Mouse (Mus musculus): ENCODE data around the gene Safb2. TPM values are rescaled to one million over a fixed set of nuclear protein-coding genes. Genes with fewer than 3 reads are reported as not detected.

Safb2 gene
- total and polyA plus RNA-seq, 2 experiments from 2014 or later = 24.9 to 63.4 TPM

- under 1% methylated on average over 51 of the region's 51 CpGs for WGBS
- Histone ChIP-seq H3K4me1 (ENCODE audit: control insufficient read depth, insufficient read depth) (peaks cover 25% of the 10 kb centered on the region), H3K27ac (ENCODE audit: low read depth) (peak within 1 kb of the TSS; percentile 52; the same call in 1 of the 2 replicates), H3K27me3 (ENCODE audit: control insufficient read depth, insufficient read depth, low read length) (no peaks in the 10 kb centered on the region), H3K4me3 (ENCODE audit: low read depth, low read length) (peak within 1 kb of the TSS; percentile 92), H3K9me3 (replicated peaks; ENCODE audit: control insufficient read depth, low read length) (no peaks in the 10 kb centered on the region), H3K36me3 (replicated peaks; ENCODE audit: control insufficient read depth, insufficient read depth, low read length) (peaks cover 23% of the 10 kb centered on the region), H3K9ac (replicated peaks; ENCODE audit: low read depth, low read length) (peak within 1 kb of the TSS; percentile 81), H3K4me2 (ENCODE audit: low read depth, low read length) (peak within 1 kb of the TSS; percentile 97)
- DNase-seq (ENCODE audit: low spot score) (peak; percentile 96), ATAC-seq (ENCODE audit: insufficient read depth, low read depth) (peak; percentile 94)
- TF ChIP-seq CTCF (IDR thresholded peaks at IDR 0.05; ENCODE audit: low read depth) (no peak; the same call in 1 of the 2 replicates), EP300 (IDR thresholded peaks at IDR 0.05; ENCODE audit: low read depth) (no peak)
Observed at GRCm38 (mm10) chr17:56626754-56627470, 42.5 kb upstream of the Safb2 start, which contains the start of gene Lonp1. Gene Lonp1, minus strand, starts transcription at chr17:56626887.

GRCm38 (mm10) chr17:56626260-56626659, 41.9 kb upstream of the Safb2 start:
- H3K4me1 ChIP-seq (ENCODE audit: control insufficient read depth, insufficient read depth) = peaks cover 25% of the 10 kb centered on the region
- peak overlapping the region; percentile 92 for H3K4me3 ChIP-seq (ENCODE audit: low read depth, low read length)
- peaks cover 28% of the 10 kb centered on the region for H3K36me3 ChIP-seq (replicated peaks; ENCODE audit: control insufficient read depth, insufficient read depth, low read length)
- peak overlapping the region; percentile 97 for H3K4me2 ChIP-seq (ENCODE audit: low read depth, low read length)
- H3K27me3 ChIP-seq (ENCODE audit: control insufficient read depth, insufficient read depth, low read length) = no peaks in the 10 kb centered on the region
- peak overlapping the region; percentile 52; the same call in 1 of the 2 replicates for H3K27ac ChIP-seq (ENCODE audit: low read depth)
- TF ChIP-seq CTCF (IDR thresholded peaks at IDR 0.05; ENCODE audit: low read depth) (no peak), EP300 (IDR thresholded peaks at IDR 0.05; ENCODE audit: low read depth) (no peak)
- ATAC-seq (ENCODE audit: insufficient read depth, low read depth) (no peak; the same call in 1 of the 2 replicates), DNase-seq (ENCODE audit: low spot score) (no peak)
- H3K9me3 ChIP-seq (replicated peaks; ENCODE audit: control insufficient read depth, low read length) = no peaks in the 10 kb centered on the region
- H3K9ac ChIP-seq (replicated peaks; ENCODE audit: low read depth, low read length) = peak overlapping the region; percentile 81
- under 1% methylated on average over 24 of the region's 32 CpGs for WGBS

GRCm38 (mm10) chr17:56625495-56625894, 41.1 kb upstream of the Safb2 start:
- Histone ChIP-seq H3K27me3 (ENCODE audit: control insufficient read depth, insufficient read depth, low read length) (no peaks in the 10 kb centered on the region), H3K4me2 (ENCODE audit: low read depth, low read length) (peak overlapping the region; percentile 97; the same call in 1 of the 2 replicates), H3K4me1 (ENCODE audit: control insufficient read depth, insufficient read depth) (peaks cover 25% of the 10 kb centered on the region), H3K27ac (ENCODE audit: low read depth) (no peak overlapping the region), H3K4me3 (ENCODE audit: low read depth, low read length) (no peak overlapping the region), H3K9me3 (replicated peaks; ENCODE audit: control insufficient read depth, low read length) (no peaks in the 10 kb centered on the region), H3K36me3 (replicated peaks; ENCODE audit: control insufficient read depth, insufficient read depth, low read length) (peaks cover 33% of the 10 kb centered on the region), H3K9ac (replicated peaks; ENCODE audit: low read depth, low read length) (0 out of 2 replicates have a peak overlapping the region, but pooled peaks have one; percentile 81)
- TF ChIP-seq EP300 (IDR thresholded peaks at IDR 0.05; ENCODE audit: low read depth) = no peak
- TF ChIP-seq CTCF (IDR thresholded peaks at IDR 0.05; ENCODE audit: low read depth) = no peak
- ATAC-seq (ENCODE audit: insufficient read depth, low read depth) (no peak), DNase-seq (ENCODE audit: low spot score) (no peak)
- 31% methylated on average over 3 of the region's 3 CpGs for WGBS

- H3K4me1 ChIP-seq (ENCODE audit: control insufficient read depth, insufficient read depth) = peaks cover 8% of the 10 kb centered on the region
- no peak overlapping the region for H3K4me2 ChIP-seq (ENCODE audit: low read depth, low read length)
- no peaks in the 10 kb centered on the region for H3K9me3 ChIP-seq (replicated peaks; ENCODE audit: control insufficient read depth, low read length)
- H3K4me3 ChIP-seq (ENCODE audit: low read depth, low read length) = no peak overlapping the region
- H3K27ac ChIP-seq (ENCODE audit: low read depth) = no peak overlapping the region
- no peaks in the 10 kb centered on the region for H3K27me3 ChIP-seq (ENCODE audit: control insufficient read depth, insufficient read depth, low read length)
- H3K36me3 ChIP-seq (replicated peaks; ENCODE audit: control insufficient read depth, insufficient read depth, low read length) = peaks cover 76% of the 10 kb centered on the region
- TF ChIP-seq EP300 (IDR thresholded peaks at IDR 0.05; ENCODE audit: low read depth) (no peak), CTCF (IDR thresholded peaks at IDR 0.05; ENCODE audit: low read depth) (no peak)
- no peak overlapping the region for H3K9ac ChIP-seq (replicated peaks; ENCODE audit: low read depth, low read length)
- no peak for ATAC-seq (ENCODE audit: insufficient read depth, low read depth)
- DNase-seq (ENCODE audit: low spot score) = no peak
- WGBS = 92% methylated on average over 8 of the region's 8 CpGs
Observed at GRCm38 (mm10) chr17:56617628-56618027, 33.2 kb upstream of the Safb2 start.

- no peak overlapping the region for H3K4me2 ChIP-seq (ENCODE audit: low read depth, low read length)
- H3K27ac ChIP-seq (ENCODE audit: low read depth) = no peak overlapping the region
- ATAC-seq (ENCODE audit: insufficient read depth, low read depth) (no peak), DNase-seq (ENCODE audit: low spot score) (no peak)
- 70% methylated on average over 3 of the region's 3 CpGs for WGBS
- no peak overlapping the region for H3K9ac ChIP-seq (replicated peaks; ENCODE audit: low read depth, low read length)
- H3K9me3 ChIP-seq (replicated peaks; ENCODE audit: control insufficient read depth, low read length) = no peaks in the 10 kb centered on the region
- no peak for TF ChIP-seq EP300 (IDR thresholded peaks at IDR 0.05; ENCODE audit: low read depth)
- TF ChIP-seq CTCF (IDR thresholded peaks at IDR 0.05; ENCODE audit: low read depth) = no peak
- H3K27me3 ChIP-seq (ENCODE audit: control insufficient read depth, insufficient read depth, low read length) = no peaks in the 10 kb centered on the region
- H3K4me3 ChIP-seq (ENCODE audit: low read depth, low read length) = no peak overlapping the region
- H3K4me1 ChIP-seq (ENCODE audit: control insufficient read depth, insufficient read depth) = peaks cover 8% of the 10 kb centered on the region
- H3K36me3 ChIP-seq (replicated peaks; ENCODE audit: control insufficient read depth, insufficient read depth, low read length) = peaks cover 67% of the 10 kb centered on the region
Observed at GRCm38 (mm10) chr17:56616725-56617124, 32.3 kb upstream of the Safb2 start.

Measured in heart, postnatal 0 days (tissue).